Mouse (Mus musculus) natural killer cell, adult 2 months (primary cell): ENCODE measurements around the gene Prss43.
A peak's percentile ranks its signal among the peaks of the same experiment; 100 is the strongest.
"Not testable (repeated sequence)": the region's sequence is repeated elsewhere in the genome, so short reads cannot be mapped to it uniquely, and the experiment has no call there.

Source experiments
- DNase-seq, 2 experiments: peaks; one replicate each; pipeline ENCODE4 v3.0.0; 2022; ENCODE audit warnings: low spot score in 2 of 2

The Prss43 gene

GRCm38 (mm10) chr9:110826390-110826789 is at the start of gene Prss43:
Prss43 (plus strand) TSS chr9:110826690.
- no peak for DNase-seq

GRCm38 (mm10) chr9:110778100-110778499 is 48.4 kb upstream of the Prss43 start:
- DNase-seq = no peak

GRCm38 (mm10) chr9:110778559-110778958 is 47.9 kb upstream of the Prss43 start:
- no peak for DNase-seq

- DNase-seq = no peak
Observed at GRCm38 (mm10) chr9:110779242-110779913, 47.1 kb upstream of the Prss43 start.

GRCm38 (mm10) chr9:110781256-110781721 is 45.2 kb upstream of the Prss43 start:
- peak; percentile 82 to 88 for DNase-seq

GRCm38 (mm10) chr9:110781731-110782130 is 44.8 kb upstream of the Prss43 start:
- DNase-seq = no peak

GRCm38 (mm10) chr9:110783611-110784010 is 42.9 kb upstream of the Prss43 start:
- no peak for DNase-seq

GRCm38 (mm10) chr9:110788169-110788568 is 38.3 kb upstream of the Prss43 start:
- no peak for DNase-seq

- no peak for DNase-seq
Observed at GRCm38 (mm10) chr9:110790462-110790861, 36.0 kb upstream of the Prss43 start.

GRCm38 (mm10) chr9:110797013-110797412 is 29.5 kb upstream of the Prss43 start:
- no peak for DNase-seq

- no peak for DNase-seq
Observed at GRCm38 (mm10) chr9:110797866-110798265, 28.6 kb upstream of the Prss43 start, which contains the start of gene Prss42. Prss42 (plus strand) TSS chr9:110798166.

GRCm38 (mm10) chr9:110800834-110801479 is 25.5 kb upstream of the Prss43 start:
- no peak for DNase-seq

GRCm38 (mm10) chr9:110803294-110803693 is 23.2 kb upstream of the Prss43 start:
- peak; percentile 26 to 63 for DNase-seq

- DNase-seq = no peak
Observed at GRCm38 (mm10) chr9:110810051-110810450, 16.4 kb upstream of the Prss43 start.

GRCm38 (mm10) chr9:110813789-110814188 is 12.7 kb upstream of the Prss43 start, which contains the start of gene Prss44:
Prss44 (plus strand) TSS chr9:110813994.
- no peak for DNase-seq

GRCm38 (mm10) chr9:110820546-110820945 is 5.9 kb upstream of the Prss43 start:
- not testable (repeated sequence) for DNase-seq

GRCm38 (mm10) chr9:110821436-110821835 is 5.1 kb upstream of the Prss43 start:
- DNase-seq = no peak

GRCm38 (mm10) chr9:110825426-110825825 is 1.1 kb upstream of the Prss43 start:
- DNase-seq = no peak

- no peak for DNase-seq
Observed at GRCm38 (mm10) chr9:110825832-110826231, 658 bp upstream of the Prss43 start.

GRCm38 (mm10) chr9:110833021-110833420 is 6.5 kb downstream of the Prss43 start:
- DNase-seq = no peak

GRCm38 (mm10) chr9:110834411-110834810 is 7.9 kb downstream of the Prss43 start, which contains the start of gene Prss45:
Prss45 (plus strand) TSS chr9:110834588.
- no peak for DNase-seq

GRCm38 (mm10) chr9:110834961-110835360 is 8.5 kb downstream of the Prss43 start:
- DNase-seq = no peak

- DNase-seq = no peak
Observed at GRCm38 (mm10) chr9:110836112-110836511, 9.6 kb downstream of the Prss43 start.
